8 mouse cellular contexts compared by ENCODE assay signal in genomic region chr19:46761247-46761946, GRCm38 (mm10). TPM values are rescaled to one million over a fixed set of nuclear protein-coding genes. Genes with fewer than 3 reads are reported as not detected.
DNase-seq lines count a peak whose midpoint lies in the region; ATAC-seq lines count a peak whose summit lies in the region.

TSS of gene Cnnm2 (plus strand) at chr19:46761596.

- H3K27me3 ChIP-seq in lung, embryonic 16.5 days (ENCODE audit: control insufficient read depth, insufficient read depth, low read depth, low read length): peaks cover 10% of the 10 kb centered on the region

- peak; percentile 90 to 91 for ATAC-seq in hematopoietic stem cell, adult 5-6 weeks (replicated peaks in 1 of 2; ENCODE audit: insufficient read depth in 1 of 2, low FRiP score in 2 of 2, low TSS enrichment in 1 of 2, low read depth in 1 of 2, poor library complexity in 2 of 2, severe bottlenecking in 2 of 2)
- peak; percentile 98 for ATAC-seq in lung, embryonic 16.5 days (ENCODE audit: low read depth)

- peak within 1 kb of the TSS; percentile 78 for H3K27ac ChIP-seq in lung, embryonic 16.5 days (ENCODE audit: low read length)

- H3K9ac ChIP-seq in lung, embryonic 16.5 days (ENCODE audit: low read length): peak within 1 kb of the TSS; percentile 86

- H3K4me1 ChIP-seq in lung, embryonic 16.5 days (replicated peaks; ENCODE audit: control insufficient read depth, insufficient read depth, low read length): peaks cover 21% of the 10 kb centered on the region

- DNase-seq in MEL-GATA-1-ER (ENCODE audit: extremely low read depth, low read depth): peak; percentile 99
- peak; percentile 100 for DNase-seq in cerebellum, adult 8-10 months
- DNase-seq in forelimb bud, embryonic 11.5 days (ENCODE audit: low read depth, low spot score): peak; percentile 99
- peak; percentile 98 for DNase-seq in layer of hippocampus, adult 9-10 months (ENCODE audit: low spot score)
- peak; percentile 98 for DNase-seq in ovary, postnatal 10 days (ENCODE audit: low spot score)
- peak; percentile 99 to 100 for DNase-seq in thymus, postnatal 10 days (ENCODE audit: low spot score in 2 of 2)

- peak within 1 kb of the TSS; percentile 100 for H3K4me2 ChIP-seq in lung, embryonic 16.5 days (ENCODE audit: low read depth, low read length)

- H3K9me3 ChIP-seq in lung, embryonic 16.5 days (ENCODE audit: control insufficient read depth, low read length): no peaks in the 10 kb centered on the region

- no peaks in the 10 kb centered on the region for H3K36me3 ChIP-seq in lung, embryonic 16.5 days (ENCODE audit: control insufficient read depth, insufficient read depth, low read length)

- WGBS in lung, embryonic 16.5 days: under 1% methylated on average over 59 of the region's 59 CpGs

- peak within 1 kb of the TSS; percentile 92 for H3K4me3 ChIP-seq in lung, embryonic 16.5 days (ENCODE audit: low read length)

RNA-seq across cellular contexts. Expression of gene Cnnm2, which starts in this region (rescaled TPM):
- 4.3 and 8.4 TPM in 2 replicates for total RNA-seq in hematopoietic stem cell, adult 5-6 weeks (2017)
- polyA plus RNA-seq in lung, embryonic 16.5 days (2015; fragmentation: Nextera tagmentation; extraction: Ambion mirVana): 2.5 and 2.6 TPM in 2 replicates

Comparison
In these comparisons a context has a peak if more than half of its experiments do, and no peak if none do; other contexts are left out.
1. Peak in every context shown above with its lines: DNase-seq, ATAC-seq, H3K4me3 ChIP-seq and H3K27ac ChIP-seq.